In genomic region chr2:93822045-93822749, GRCm38 (mm10) we compare ENCODE assay signal across 8 mouse cellular contexts. TPM values are rescaled to one million over a fixed set of nuclear protein-coding genes. Genes with fewer than 3 reads are reported as not detected.
A peak's percentile ranks its signal among the peaks of the same experiment; 100 is the strongest.
DNase-seq lines count a peak whose midpoint lies in the region; ATAC-seq and TF ChIP-seq lines count a peak whose summit lies in the region.

Gene Ext2 (minus strand): TSS chr2:93822568.

- DNase-seq in 416B (ENCODE audit: low read depth): peak; percentile 69
- DNase-seq in heart, adult 9 months (ENCODE audit: low spot score in 2 of 2): peak; percentile 80 to 88
- peak; percentile 39 to 79 for DNase-seq in monocyte, adult 2 months (ENCODE audit: low read depth in 1 of 2, low spot score in 2 of 2)
- DNase-seq in spleen, postnatal 36 days (ENCODE audit: low spot score in 2 of 2): peak; percentile 80 to 83

- no peaks in the 10 kb centered on the region for H3K27me3 ChIP-seq in embryonic facial prominence, embryonic 15.5 days
- H3K27me3 ChIP-seq in kidney, embryonic 14.5 days (ENCODE audit: control insufficient read depth, insufficient read depth, low read length): no peaks in the 10 kb centered on the region
- H3K27me3 ChIP-seq in limb, embryonic 15.5 days: no peaks in the 10 kb centered on the region

- peak within 1 kb of the TSS; percentile 76 for H3K4me3 ChIP-seq in bone marrow, adult 2 months (replicated peaks; ENCODE audit: control insufficient read depth, low read depth, low read length)
- H3K4me3 ChIP-seq in embryonic facial prominence, embryonic 15.5 days (replicated peaks): peak within 1 kb of the TSS; percentile 89
- H3K4me3 ChIP-seq in kidney, embryonic 14.5 days (ENCODE audit: low read length): peak within 1 kb of the TSS; percentile 74
- peak within 1 kb of the TSS; percentile 89 for H3K4me3 ChIP-seq in limb, embryonic 15.5 days

- ATAC-seq in embryonic facial prominence, embryonic 15.5 days (ENCODE audit: insufficient number of reproducible peaks, low FRiP score, low TSS enrichment, low read depth): peak; percentile 90
- ATAC-seq in kidney, embryonic 14.5 days (ENCODE audit: low FRiP score, low TSS enrichment): peak; percentile 93
- ATAC-seq in limb, embryonic 15.5 days (ENCODE audit: insufficient number of reproducible peaks, low FRiP score, low TSS enrichment, low read depth): peak; percentile 86

- peak; percentile 98 for TF ChIP-seq CTCF in bone marrow, adult 2 months (IDR thresholded peaks at IDR 0.05; ENCODE audit: control insufficient read depth, insufficient read depth, low read length)

- peak within 1 kb of the TSS; percentile 67 for H3K4me2 ChIP-seq in embryonic facial prominence, embryonic 15.5 days (replicated peaks)
- peak within 1 kb of the TSS; percentile 74 for H3K4me2 ChIP-seq in kidney, embryonic 14.5 days (replicated peaks; ENCODE audit: low read depth, low read length)
- H3K4me2 ChIP-seq in limb, embryonic 15.5 days: peak within 1 kb of the TSS; percentile 58

- under 1% methylated on average over 66 of the region's 66 CpGs for WGBS in bone marrow, adult 2 months
- WGBS in embryonic facial prominence, embryonic 15.5 days: under 1% methylated on average over 66 of the region's 66 CpGs
- 3% methylated on average over 59 of the region's 66 CpGs for WGBS in kidney, embryonic 14.5 days
- under 1% methylated on average over 62 of the region's 66 CpGs for WGBS in limb, embryonic 15.5 days

- no peaks in the 10 kb centered on the region for H3K9me3 ChIP-seq in embryonic facial prominence, embryonic 15.5 days (replicated peaks)
- H3K9me3 ChIP-seq in kidney, embryonic 14.5 days (ENCODE audit: control insufficient read depth, low read length): no peaks in the 10 kb centered on the region
- H3K9me3 ChIP-seq in limb, embryonic 15.5 days: no peaks in the 10 kb centered on the region

- H3K27ac ChIP-seq in bone marrow, adult 2 months (ENCODE audit: control insufficient read depth, insufficient read depth, low read depth, low read length, poor library complexity): no peak within 1 kb of the TSS
- no peak within 1 kb of the TSS for H3K27ac ChIP-seq in embryonic facial prominence, embryonic 15.5 days (replicated peaks)
- no peak within 1 kb of the TSS for H3K27ac ChIP-seq in kidney, embryonic 14.5 days (ENCODE audit: low read depth, low read length)
- peak within 1 kb of the TSS; percentile 43 for H3K27ac ChIP-seq in limb, embryonic 15.5 days

- peaks cover 13% of the 10 kb centered on the region for H3K36me3 ChIP-seq in embryonic facial prominence, embryonic 15.5 days
- H3K36me3 ChIP-seq in kidney, embryonic 14.5 days (ENCODE audit: control insufficient read depth, insufficient read depth, low read length): peaks cover 3% of the 10 kb centered on the region; the same call in 1 of the 2 replicates
- H3K36me3 ChIP-seq in limb, embryonic 15.5 days: peaks cover 8% of the 10 kb centered on the region; the same call in 1 of the 2 replicates

- H3K4me1 ChIP-seq in bone marrow, adult 2 months (ENCODE audit: control insufficient read depth, insufficient read depth, low read length): no peaks in the 10 kb centered on the region
- H3K4me1 ChIP-seq in embryonic facial prominence, embryonic 15.5 days: peaks cover 10% of the 10 kb centered on the region
- peaks cover 8% of the 10 kb centered on the region for H3K4me1 ChIP-seq in kidney, embryonic 14.5 days (ENCODE audit: control insufficient read depth, insufficient read depth, low read length)
- peaks cover 14% of the 10 kb centered on the region for H3K4me1 ChIP-seq in limb, embryonic 15.5 days

- peak within 1 kb of the TSS; percentile 94 for H3K9ac ChIP-seq in embryonic facial prominence, embryonic 15.5 days
- peak within 1 kb of the TSS; percentile 85 for H3K9ac ChIP-seq in kidney, embryonic 14.5 days (ENCODE audit: low read depth, low read length)
- peak within 1 kb of the TSS; percentile 90 for H3K9ac ChIP-seq in limb, embryonic 15.5 days

- peak; percentile 68 for TF ChIP-seq POLR2A in bone marrow, adult 2 months (IDR thresholded peaks at IDR 0.05; ENCODE audit: borderline replicate concordance, control insufficient read depth, low read depth, low read length)

RNA-seq across cellular contexts. Expression of gene Ext2, which starts in this region (rescaled TPM):
- polyA plus RNA-seq in bone marrow, adult 2 months (2011; ENCODE audit: insufficient read depth, insufficient read length, low replicate concordance, missing spikeins): 6.5 and 10.8 TPM in 2 replicates
- polyA plus RNA-seq in embryonic facial prominence, embryonic 15.5 days (2015; fragmentation: Nextera tagmentation; extraction: Ambion mirVana): 126 and 132 TPM in 2 replicates
- 67.9 and 111 TPM in 2 replicates for polyA plus RNA-seq in kidney, embryonic 14.5 days (2014; fragmentation: Nextera tagmentation; extraction: Ambion mirVana)
- 114 and 121 TPM in 2 replicates for polyA plus RNA-seq in limb, embryonic 15.5 days (2015; fragmentation: Nextera tagmentation; extraction: Ambion mirVana)
